Mouse (Mus musculus): ENCODE data around the gene Gpi1.
"Not testable (repeated sequence)": the region's sequence is repeated elsewhere in the genome, so short reads cannot be mapped to it uniquely, and the experiment has no call there.

The Gpi1 gene

GRCm38 (mm10) chr7:34183794-34184193 lies 46.3 kb downstream of the Gpi1 start:
- DNase-seq (ENCODE audit: low spot score in 2 of 2), result peak in 1 of 2 experiments; percentile 20

- DNase-seq (ENCODE audit: low spot score in 2 of 2), result peak; percentile 41 to 51
Measured at GRCm38 (mm10) chr7:34183356-34183755, 46.8 kb downstream of the Gpi1 start.

DNA sequence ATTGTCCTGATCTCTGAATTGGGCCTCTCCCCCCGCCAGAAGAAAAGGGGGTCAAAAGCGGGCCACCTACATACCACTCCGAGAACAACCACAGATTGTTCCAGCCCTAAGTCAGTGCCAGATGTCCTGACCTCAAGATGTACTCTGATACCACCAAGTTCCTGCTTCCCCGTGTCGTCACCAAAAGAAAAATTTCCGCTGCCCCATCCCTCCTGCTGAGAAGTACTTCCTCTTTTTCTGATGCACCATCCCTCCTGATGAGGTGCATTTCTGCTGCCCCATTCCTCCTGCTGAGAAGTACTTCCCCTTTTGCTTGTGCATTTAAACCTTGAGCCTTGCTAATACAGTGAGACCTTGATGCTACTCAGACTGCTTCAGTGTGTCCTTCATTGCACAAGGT lies 53.9 kb downstream of the Gpi1 start:
- DNase-seq (ENCODE audit: low spot score in 2 of 2), result not testable (repeated sequence)

GRCm38 (mm10) chr7:34172251-34172650 lies 57.9 kb downstream of the Gpi1 start:
- no peak for DNase-seq (ENCODE audit: low spot score in 2 of 2)

- no peak for DNase-seq (ENCODE audit: low spot score in 2 of 2)
Measured at GRCm38 (mm10) chr7:34169454-34169853, 60.7 kb downstream of the Gpi1 start, which contains the start of gene Uba2. Gene Uba2, minus strand, starts transcription at chr7:34169599.

GRCm38 (mm10) chr7:34168470-34169251 lies 61.5 kb downstream of the Gpi1 start:
- DNase-seq (ENCODE audit: low spot score in 2 of 2), result peak; percentile 88 to 94

GRCm38 (mm10) chr7:34167766-34168469 lies 62.2 kb downstream of the Gpi1 start:
- no peak for DNase-seq (ENCODE audit: low spot score in 2 of 2)

DNA sequence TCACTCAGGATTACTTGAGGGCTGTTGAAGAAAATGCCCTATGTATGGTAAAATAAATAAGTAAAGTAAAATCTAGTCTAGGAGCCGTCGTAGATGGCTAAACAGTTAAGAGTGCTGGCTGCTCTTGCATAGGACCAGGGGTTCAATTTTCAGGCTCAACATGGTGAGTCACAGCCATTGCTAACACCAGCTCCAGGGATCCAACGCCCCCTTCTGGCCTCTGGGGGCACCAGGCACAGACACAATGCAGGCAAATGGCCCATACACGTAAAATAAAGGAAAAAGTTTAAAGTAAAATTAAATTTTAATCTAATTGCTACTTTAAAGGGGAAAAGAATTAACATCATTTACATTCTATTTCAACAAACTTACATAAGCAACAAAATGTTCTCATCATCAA lies 63.3 kb downstream of the Gpi1 start:
- DNase-seq (ENCODE audit: low spot score in 2 of 2), result no peak

- DNase-seq (ENCODE audit: low spot score in 2 of 2), result no peak
Measured at GRCm38 (mm10) chr7:34165999-34166398, 64.1 kb downstream of the Gpi1 start.

DNA sequence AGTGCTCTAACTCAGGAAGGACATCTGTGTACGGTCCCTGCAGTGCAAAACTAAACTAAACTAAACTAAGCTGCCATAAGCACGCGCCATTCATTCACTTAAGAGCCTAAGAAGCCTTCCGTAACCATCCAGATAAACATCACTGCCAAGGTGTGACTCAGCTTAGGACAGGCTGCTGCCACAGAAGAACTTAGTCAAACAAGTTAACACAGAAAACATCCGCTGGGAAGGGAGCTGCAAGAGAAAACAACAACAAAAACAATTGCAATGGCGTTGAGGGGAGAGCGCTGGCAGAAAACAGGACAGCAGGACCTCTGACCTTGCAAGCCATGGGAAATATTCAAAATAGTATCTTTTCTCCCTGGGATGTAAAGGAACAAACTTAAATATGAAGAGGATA lies 65.5 kb downstream of the Gpi1 start:
- DNase-seq (ENCODE audit: low spot score in 2 of 2), result no peak

GRCm38 (mm10) chr7:34159167-34159566 lies 71.0 kb downstream of the Gpi1 start:
- no peak for DNase-seq (ENCODE audit: low spot score in 2 of 2)

DNA sequence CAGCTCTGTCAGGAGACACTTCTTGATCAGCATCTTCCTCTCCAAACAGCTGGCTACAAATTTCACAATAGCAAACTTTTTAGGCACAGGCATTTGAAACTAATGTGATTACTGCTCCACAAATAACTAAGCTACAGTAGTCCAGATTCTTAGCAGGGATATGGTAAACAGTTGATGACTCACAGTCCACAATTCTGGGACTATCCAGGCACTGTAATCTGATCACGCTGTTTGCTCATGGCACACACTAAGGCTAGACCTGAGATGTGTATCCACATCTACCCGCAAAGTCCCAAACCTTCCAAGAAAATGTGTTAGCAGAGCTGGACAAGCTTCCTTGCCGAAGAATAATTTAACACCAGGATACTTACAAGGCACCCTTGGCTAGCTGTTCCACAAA lies 72.1 kb downstream of the Gpi1 start:
- no peak for DNase-seq (ENCODE audit: low spot score in 2 of 2)
